Mouse (Mus musculus) lung, adult 2 months (tissue): ENCODE data around the gene Jak2.

Source experiments
- CTCF ChIP-seq: fragments of 200-500 bp; IDR thresholded peaks from 2 replicates; pipeline ENCODE4 v1.5.1; 2011; ENCODE audit warnings: mild to moderate bottlenecking, low read length, control low read depth; ENCODE audit not compliant: insufficient read depth
- POLR2A ChIP-seq: fragments of 200-500 bp; IDR thresholded peaks from 2 replicates; pipeline ENCODE4 v1.6.1; 2011; ENCODE audit warnings: low read depth, mild to moderate bottlenecking, control low read depth, low read length, borderline replicate concordance; ENCODE audit errors: extremely low read depth

DNA sequence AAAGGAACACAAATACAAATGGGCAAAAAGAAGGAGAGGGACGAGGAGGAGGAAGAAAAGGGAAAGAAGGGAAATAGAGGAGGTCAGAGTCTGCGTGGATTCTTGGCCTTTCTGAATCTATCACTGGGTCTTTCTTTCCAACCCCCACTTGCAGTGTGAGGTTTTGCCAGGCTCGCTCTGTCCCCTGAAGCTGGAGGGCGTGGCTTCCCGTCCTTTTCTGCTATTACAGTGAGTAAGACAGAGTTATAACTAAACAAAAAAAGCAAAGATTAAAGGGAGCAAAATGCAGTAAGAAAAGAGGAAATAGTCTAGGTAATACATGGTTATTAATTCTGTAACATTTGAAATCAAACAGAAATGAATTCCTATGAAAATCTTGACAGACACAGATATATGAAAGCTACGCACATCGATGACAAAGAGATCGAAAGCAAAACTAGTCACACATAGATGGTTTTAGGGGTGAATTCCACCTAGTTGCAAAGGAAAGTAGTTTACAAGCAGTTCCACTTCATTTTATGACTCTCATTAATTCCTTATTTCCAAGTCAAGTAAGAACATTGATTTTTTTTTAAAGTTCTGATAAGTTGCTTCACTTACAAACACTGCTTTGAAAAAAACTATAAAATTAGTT, 71.9 kb downstream of the Jak2 start:
- no peak for TF ChIP-seq CTCF
- no peak for TF ChIP-seq POLR2A
